Mouse (Mus musculus): Measurements from ENCODE around the gene Golga3. TPM values are rescaled to one million over a fixed set of nuclear protein-coding genes. Genes with fewer than 3 reads are reported as not detected.
A peak's percentile ranks its signal among the peaks of the same experiment; 100 is the strongest.

Golga3 gene
- polyA plus RNA-seq (2012; rRNA removed) (16.8 and 20.4 TPM in 2 replicates), polyA plus RNA-seq (2014; fragmentation: Nextera tagmentation; extraction: Ambion mirVana) (29.7 and 30.8 TPM in 2 replicates)

GRCm38 (mm10) chr5:110176362-110177020, at the start of gene Golga3:
Gene Golga3, plus strand, starts transcription at chr5:110176701.
- peak; percentile 98 for ATAC-seq (ENCODE audit: low FRiP score, low read depth)
- Histone ChIP-seq H3K9me3 (ENCODE audit: control insufficient read depth, low read length) (no peaks in the 10 kb centered on the region), H3K27me3 (ENCODE audit: control insufficient read depth, insufficient read depth, low read length) (no peaks in the 10 kb centered on the region), H3K4me2 (replicated peaks; ENCODE audit: low read depth, low read length, severe bottlenecking) (peak within 1 kb of the TSS; percentile 63), H3K27ac (replicated peaks; ENCODE audit: low read depth, low read length) (peak within 1 kb of the TSS; percentile 81), H3K36me3 (ENCODE audit: control insufficient read depth, insufficient read depth, low read length) (peaks cover 10% of the 10 kb centered on the region), H3K9ac (ENCODE audit: low read depth, low read length, severe bottlenecking) (peak within 1 kb of the TSS; percentile 88), H3K4me1 (ENCODE audit: control insufficient read depth, insufficient read depth, low read length) (peaks cover 11% of the 10 kb centered on the region), H3K4me3 (replicated peaks; ENCODE audit: low read length) (peak within 1 kb of the TSS; percentile 94)
- peak; percentile 97 for DNase-seq (ENCODE audit: low spot score)
- under 1% methylated on average over 41 of the region's 41 CpGs for WGBS
- peak; percentile 44; the same call in 1 of the 2 replicates for TF ChIP-seq POLR2A (IDR thresholded peaks at IDR 0.05; ENCODE audit: borderline replicate concordance, extremely low read depth, insufficient read depth, insufficient read length)

- peak; percentile 99 for ATAC-seq (ENCODE audit: low FRiP score, low read depth)
These were observed 41.0 kb upstream of the Golga3 start, which contains the start of gene Chfr for GRCm38 (mm10) chr5:110135293-110136086. Gene Chfr, plus strand, starts transcription at chr5:110135842.

GRCm38 (mm10) chr5:110136087-110136464, 40.4 kb upstream of the Golga3 start:
- peak overlapping the region; percentile 81 for H3K4me2 ChIP-seq (replicated peaks; ENCODE audit: low read depth, low read length, severe bottlenecking)
- H3K27me3 ChIP-seq (ENCODE audit: control insufficient read depth, insufficient read depth, low read length): no peaks in the 10 kb centered on the region
- TF ChIP-seq POLR2A (IDR thresholded peaks at IDR 0.05; ENCODE audit: borderline replicate concordance, extremely low read depth, insufficient read depth, insufficient read length): no peak
- WGBS: 4% methylated on average over 18 of the region's 18 CpGs
- peaks cover 17% of the 10 kb centered on the region for H3K36me3 ChIP-seq (ENCODE audit: control insufficient read depth, insufficient read depth, low read length)
- ATAC-seq (ENCODE audit: low FRiP score, low read depth) (no peak; the same call in 1 of the 2 replicates), DNase-seq (ENCODE audit: low spot score) (no peak)
- H3K27ac ChIP-seq (replicated peaks; ENCODE audit: low read depth, low read length): no peak overlapping the region; the same call in 1 of the 2 replicates
- H3K4me1 ChIP-seq (ENCODE audit: control insufficient read depth, insufficient read depth, low read length): 0 out of 2 replicates have a peak, but pooled peaks cover 2% of the 10 kb centered on the region
- H3K9ac ChIP-seq (ENCODE audit: low read depth, low read length, severe bottlenecking): peak overlapping the region; percentile 67
- H3K9me3 ChIP-seq (ENCODE audit: control insufficient read depth, low read length): peaks cover 10% of the 10 kb centered on the region
- H3K4me3 ChIP-seq (replicated peaks; ENCODE audit: low read length): peak overlapping the region; percentile 80

More at GRCm38 (mm10) chr5:110135293-110136086, 41.0 kb upstream of the Golga3 start, which contains the start of gene Chfr:
- DNase-seq (ENCODE audit: low spot score): peak; percentile 97
- Histone ChIP-seq H3K4me3 (replicated peaks; ENCODE audit: low read length) (peak within 1 kb of the TSS; percentile 80), H3K4me1 (ENCODE audit: control insufficient read depth, insufficient read depth, low read length) (0 out of 2 replicates have a peak, but pooled peaks cover 2% of the 10 kb centered on the region), H3K9ac (ENCODE audit: low read depth, low read length, severe bottlenecking) (peak within 1 kb of the TSS; percentile 67), H3K4me2 (replicated peaks; ENCODE audit: low read depth, low read length, severe bottlenecking) (peak within 1 kb of the TSS; percentile 81), H3K9me3 (ENCODE audit: control insufficient read depth, low read length) (peaks cover 15% of the 10 kb centered on the region), H3K27me3 (ENCODE audit: control insufficient read depth, insufficient read depth, low read length) (no peaks in the 10 kb centered on the region), H3K36me3 (ENCODE audit: control insufficient read depth, insufficient read depth, low read length) (peaks cover 20% of the 10 kb centered on the region), H3K27ac (replicated peaks; ENCODE audit: low read depth, low read length) (peak within 1 kb of the TSS; percentile 16)
- no peak for TF ChIP-seq POLR2A (IDR thresholded peaks at IDR 0.05; ENCODE audit: borderline replicate concordance, extremely low read depth, insufficient read depth, insufficient read length)
- 3% methylated on average over 46 of the region's 46 CpGs for WGBS

GRCm38 (mm10) chr5:110137816-110138215, 38.7 kb upstream of the Golga3 start:
- 97% methylated on average over 3 of the region's 3 CpGs for WGBS
- peaks cover 25% of the 10 kb centered on the region for H3K36me3 ChIP-seq (ENCODE audit: control insufficient read depth, insufficient read depth, low read length)
- no peak for TF ChIP-seq POLR2A (IDR thresholded peaks at IDR 0.05; ENCODE audit: borderline replicate concordance, extremely low read depth, insufficient read depth, insufficient read length)

GRCm38 (mm10) chr5:110139325-110139724, 37.2 kb upstream of the Golga3 start:
- H3K27ac ChIP-seq (replicated peaks; ENCODE audit: low read depth, low read length): no peak overlapping the region
- no peak for TF ChIP-seq POLR2A (IDR thresholded peaks at IDR 0.05; ENCODE audit: borderline replicate concordance, extremely low read depth, insufficient read depth, insufficient read length)
- no peak for ATAC-seq (ENCODE audit: low FRiP score, low read depth)
- H3K27me3 ChIP-seq (ENCODE audit: control insufficient read depth, insufficient read depth, low read length): no peaks in the 10 kb centered on the region
- no peak overlapping the region for H3K4me2 ChIP-seq (replicated peaks; ENCODE audit: low read depth, low read length, severe bottlenecking)
- DNase-seq (ENCODE audit: low spot score): no peak
- 0 out of 2 replicates have a peak, but pooled peaks cover 2% of the 10 kb centered on the region for H3K4me1 ChIP-seq (ENCODE audit: control insufficient read depth, insufficient read depth, low read length)
- H3K9me3 ChIP-seq (ENCODE audit: control insufficient read depth, low read length): peaks cover 5% of the 10 kb centered on the region; the same call in 1 of the 2 replicates
- no peak overlapping the region for H3K4me3 ChIP-seq (replicated peaks; ENCODE audit: low read length)
- WGBS: 93% methylated on average over 3 of the region's 3 CpGs
- H3K9ac ChIP-seq (ENCODE audit: low read depth, low read length, severe bottlenecking): no peak overlapping the region
- peaks cover 38% of the 10 kb centered on the region for H3K36me3 ChIP-seq (ENCODE audit: control insufficient read depth, insufficient read depth, low read length)

More at GRCm38 (mm10) chr5:110137816-110138215, 38.7 kb upstream of the Golga3 start:
- DNase-seq (ENCODE audit: low spot score): no peak
- no peak for ATAC-seq (ENCODE audit: low FRiP score, low read depth)
- H3K4me2 ChIP-seq (replicated peaks; ENCODE audit: low read depth, low read length, severe bottlenecking): no peak overlapping the region
- 0 out of 2 replicates have a peak, but pooled peaks cover 2% of the 10 kb centered on the region for H3K4me1 ChIP-seq (ENCODE audit: control insufficient read depth, insufficient read depth, low read length)
- H3K9me3 ChIP-seq (ENCODE audit: control insufficient read depth, low read length): peaks cover 10% of the 10 kb centered on the region
- no peak overlapping the region for H3K9ac ChIP-seq (ENCODE audit: low read depth, low read length, severe bottlenecking)
- H3K4me3 ChIP-seq (replicated peaks; ENCODE audit: low read length): no peak overlapping the region
- H3K27ac ChIP-seq (replicated peaks; ENCODE audit: low read depth, low read length): no peak overlapping the region
- H3K27me3 ChIP-seq (ENCODE audit: control insufficient read depth, insufficient read depth, low read length): no peaks in the 10 kb centered on the region

All from limb, embryonic 14.5 days (tissue).